Mouse (Mus musculus) cerebellum, postnatal 36 days (tissue): ENCODE measurements around the gene Zmiz1.
A peak's percentile ranks its signal among the peaks of the same experiment; 100 is the strongest.

Experiments
- DNase-seq, 2 experiments: peaks; one replicate each; pipeline ENCODE4 v3.0.0; 2021 to 2022; ENCODE audit warnings: mixed read lengths in 2 of 2

Zmiz1 gene

GRCm38 (mm10) chr14:25654401-25655197, 195.6 kb downstream of the Zmiz1 start:
- no peak for DNase-seq

GRCm38 (mm10) chr14:25660661-25661060, 201.7 kb downstream of the Zmiz1 start:
- peak; percentile 40 to 57 for DNase-seq

DNA sequence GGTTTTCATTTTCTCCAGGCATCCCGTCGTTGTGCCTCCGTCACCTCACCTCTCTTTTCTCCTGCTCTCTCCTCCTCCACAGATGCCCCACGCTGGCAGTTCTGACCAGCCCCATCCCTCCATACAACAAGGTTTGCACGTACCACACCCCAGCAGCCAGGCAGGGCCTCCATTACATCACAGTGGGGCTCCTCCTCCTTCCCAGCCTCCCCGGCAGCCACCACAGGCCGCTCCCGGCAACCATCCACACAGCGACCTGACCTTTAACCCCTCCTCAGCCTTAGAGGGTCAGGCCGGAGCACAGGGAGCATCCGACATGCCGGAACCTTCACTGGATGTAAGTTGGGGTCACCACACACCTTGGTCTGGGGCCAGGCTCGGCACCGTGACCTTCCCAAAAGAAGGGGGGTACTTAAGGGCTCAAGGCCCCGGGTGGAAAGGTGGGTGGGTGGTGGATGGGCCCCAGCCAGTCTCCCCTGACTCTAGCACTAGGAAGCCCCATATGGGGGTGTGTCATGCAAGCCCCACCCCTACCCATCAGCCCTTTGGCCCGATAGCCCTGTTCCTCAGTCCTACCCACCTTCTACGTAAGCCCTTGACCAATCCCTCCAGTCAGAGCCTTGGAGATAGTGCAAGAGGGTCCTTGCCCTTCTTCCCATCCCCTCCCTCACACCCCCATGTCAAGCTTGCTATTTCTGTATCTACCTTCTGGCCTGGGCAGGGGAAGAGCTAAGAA, 202.4 kb downstream of the Zmiz1 start:
- no peak for DNase-seq

- DNase-seq: no peak
Measured at GRCm38 (mm10) chr14:25663649-25664309, 204.8 kb downstream of the Zmiz1 start.

DNA sequence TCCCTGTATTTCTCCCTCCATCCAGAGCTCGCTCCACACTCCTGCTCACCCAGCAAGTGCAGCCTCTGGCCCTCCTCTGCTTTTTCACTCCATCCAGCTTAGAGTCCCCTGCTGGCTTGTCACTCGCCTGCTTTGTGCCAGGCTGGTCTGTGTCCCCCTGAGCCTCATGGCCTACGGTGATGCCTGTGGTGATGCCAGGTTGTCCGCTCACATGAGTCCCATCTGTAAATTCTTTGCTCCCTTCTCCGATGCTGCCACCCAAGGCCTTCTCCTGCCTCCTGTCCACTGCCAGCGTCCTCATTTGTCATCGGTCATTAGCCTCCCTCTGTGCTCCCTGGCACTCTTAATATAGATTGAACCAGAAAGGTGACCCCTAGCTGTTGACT, 205.3 kb downstream of the Zmiz1 start:
- no peak for DNase-seq

DNA sequence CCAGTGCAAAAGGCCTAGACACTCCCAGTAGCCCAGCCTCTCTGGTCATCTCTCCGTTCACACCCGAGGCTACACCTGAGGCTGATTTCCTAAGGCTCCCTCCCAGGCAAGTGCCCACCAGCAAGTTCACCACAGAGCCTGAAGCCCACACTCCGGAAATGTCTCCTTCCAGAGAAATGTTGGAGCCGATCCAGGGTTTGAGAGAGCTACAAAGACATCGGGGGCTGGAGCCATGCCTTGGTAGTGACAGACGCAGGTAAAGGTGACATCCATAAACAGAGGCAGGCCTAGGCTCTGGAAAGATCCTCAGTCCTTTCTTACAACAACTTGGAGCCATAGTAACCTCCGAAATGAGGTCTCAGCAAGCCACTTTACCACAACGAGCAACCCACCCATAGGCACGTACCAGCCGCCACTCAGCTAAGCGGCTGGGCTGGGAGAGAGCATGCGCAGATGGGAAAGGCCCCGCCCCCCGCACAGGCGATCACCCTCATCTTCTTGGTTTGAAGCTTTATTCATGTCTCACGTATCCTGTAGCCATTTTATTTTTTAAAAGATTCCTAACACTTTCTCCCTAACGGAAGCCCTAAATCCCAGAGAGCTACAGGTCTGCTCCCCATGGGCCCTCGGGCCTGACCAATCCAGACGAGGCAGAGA, 206.5 kb downstream of the Zmiz1 start:
- DNase-seq: no peak

DNA sequence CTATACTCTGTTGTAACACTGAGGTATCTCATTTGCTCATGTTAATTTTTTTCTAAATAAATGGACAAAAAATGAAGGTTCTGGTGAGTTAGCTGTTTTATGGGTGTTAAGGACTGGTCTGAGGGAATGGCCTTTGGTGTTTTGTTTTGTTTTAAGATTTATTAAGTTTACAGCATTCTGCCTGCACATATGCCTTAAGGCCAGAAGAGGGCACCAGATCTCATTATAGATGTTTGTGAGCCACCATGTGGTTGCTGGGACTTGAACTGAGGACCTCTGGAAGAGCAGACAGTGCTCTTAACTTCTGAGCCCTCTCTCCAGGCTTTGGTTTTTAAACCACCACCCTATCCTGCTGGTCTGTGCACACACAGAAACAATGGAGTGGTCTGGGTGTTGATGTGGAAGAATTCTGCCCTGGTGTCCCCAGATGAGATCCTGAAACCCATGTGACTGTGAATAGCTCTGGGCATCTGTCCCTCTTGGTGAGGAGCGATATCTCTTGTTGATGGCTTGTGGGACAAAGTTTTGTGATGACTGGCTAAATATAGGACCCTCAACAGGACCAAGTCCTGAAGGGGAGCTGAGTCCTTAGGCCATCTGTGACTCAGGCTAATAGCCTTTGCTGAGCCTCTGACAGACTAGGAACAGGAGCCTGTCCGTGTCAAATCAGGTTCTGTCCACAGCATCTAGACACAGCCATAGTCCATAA, 207.8 kb downstream of the Zmiz1 start:
- no peak for DNase-seq

DNA sequence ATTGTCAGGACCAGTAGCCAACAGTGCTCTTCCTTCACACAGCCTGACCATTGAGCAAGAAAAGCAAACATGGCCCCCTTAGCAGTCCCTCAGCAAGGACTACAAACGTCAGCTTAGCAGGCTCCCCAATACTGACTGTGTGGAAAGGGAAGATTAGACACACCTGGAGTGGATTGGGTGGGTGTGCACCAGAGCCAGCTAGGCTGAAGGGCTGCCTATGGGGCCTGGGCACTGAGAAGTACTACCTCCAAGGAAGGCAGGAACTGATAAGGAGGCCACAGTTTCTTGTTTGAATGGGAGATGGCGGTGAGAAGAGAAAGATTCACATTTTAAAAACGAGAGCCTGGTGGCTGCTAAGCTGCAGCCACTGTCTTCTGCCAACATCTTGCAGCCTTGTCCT, 208.6 kb downstream of the Zmiz1 start:
- DNase-seq: no peak

- no peak for DNase-seq
Measured at GRCm38 (mm10) chr14:25679625-25680024, 220.6 kb downstream of the Zmiz1 start.

- DNase-seq: no peak
Measured at GRCm38 (mm10) chr14:25682020-25682419, 223.0 kb downstream of the Zmiz1 start.

DNA sequence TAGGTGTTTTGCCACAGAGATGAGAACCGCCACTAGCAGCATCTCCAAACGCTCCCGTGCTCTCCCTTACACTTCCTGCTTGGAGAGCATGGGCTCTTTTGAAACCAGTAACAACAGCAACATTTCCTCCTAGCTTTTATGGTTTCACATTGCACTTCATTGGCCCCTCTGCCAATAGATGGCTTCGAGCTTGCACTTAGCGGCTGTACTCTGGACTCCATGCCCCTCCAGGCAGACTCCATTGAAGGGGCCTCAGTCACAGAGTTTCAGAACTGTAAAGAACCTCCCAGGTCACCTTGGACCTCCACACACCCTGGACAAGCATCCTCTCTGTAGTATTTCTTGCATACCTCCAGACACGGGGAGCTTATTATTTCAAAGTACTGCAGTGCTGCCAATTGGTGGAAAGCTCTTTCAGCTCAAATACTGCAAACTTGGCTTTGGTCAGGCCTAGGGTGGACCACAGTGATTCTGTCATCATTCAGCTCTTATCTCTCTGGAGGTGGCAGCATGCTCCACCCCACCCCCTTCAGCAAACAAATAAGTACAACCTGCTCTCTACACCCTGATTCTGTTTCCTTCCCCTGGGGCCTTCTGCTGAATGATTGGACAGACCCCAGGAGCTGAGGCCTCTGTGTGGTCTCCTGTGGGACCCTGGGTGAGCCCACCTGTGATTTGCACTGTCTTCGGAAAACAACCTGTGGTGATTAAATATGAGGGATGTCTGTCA, 227.4 kb downstream of the Zmiz1 start:
- DNase-seq: no peak

DNA sequence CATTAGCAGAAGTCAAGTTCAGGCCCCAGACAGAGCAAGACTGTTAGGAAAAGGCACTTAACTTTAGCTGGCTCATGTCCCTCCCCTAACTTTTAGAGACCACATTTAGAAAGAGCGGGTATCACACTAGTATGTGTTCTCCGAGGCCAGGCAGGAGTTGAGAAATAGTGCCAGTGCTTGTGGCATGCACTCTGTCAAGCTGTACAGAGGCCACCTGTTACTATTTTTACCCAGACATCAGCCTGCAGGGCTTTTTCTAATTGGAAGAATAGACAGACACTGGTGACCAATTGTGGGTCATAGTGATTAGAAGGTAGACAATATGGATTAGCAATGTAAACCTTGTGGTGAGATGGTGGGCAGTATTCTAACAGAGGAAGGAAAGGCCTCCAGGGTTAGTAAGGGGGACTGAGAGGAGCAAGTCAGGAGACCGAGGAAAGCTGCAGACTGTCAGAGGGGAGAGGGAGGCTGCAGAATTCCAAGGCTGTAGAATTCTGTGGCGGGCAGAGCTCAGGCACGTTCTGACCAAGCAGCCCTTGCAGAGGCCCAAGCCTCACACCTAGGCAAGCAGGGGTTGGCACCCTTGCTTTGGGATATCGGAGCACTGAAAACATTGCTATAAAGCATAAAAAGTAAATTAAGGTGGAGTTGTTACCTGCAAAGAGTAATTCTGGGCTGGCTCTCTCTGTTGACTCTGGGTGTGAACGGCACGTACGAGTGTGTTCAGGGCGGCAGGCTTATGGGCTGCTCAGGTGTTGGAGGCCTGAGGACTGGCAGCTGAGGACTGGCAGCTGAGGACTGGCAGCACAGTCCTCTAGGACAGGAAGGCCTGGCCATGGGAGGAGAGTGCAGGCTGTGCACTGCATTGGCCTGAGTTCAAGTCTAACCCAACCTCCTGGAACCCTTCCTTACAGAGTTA, 228.3 kb downstream of the Zmiz1 start:
- DNase-seq: no peak

- DNase-seq: no peak
Measured at GRCm38 (mm10) chr14:25693271-25693887, 234.4 kb downstream of the Zmiz1 start.

DNA sequence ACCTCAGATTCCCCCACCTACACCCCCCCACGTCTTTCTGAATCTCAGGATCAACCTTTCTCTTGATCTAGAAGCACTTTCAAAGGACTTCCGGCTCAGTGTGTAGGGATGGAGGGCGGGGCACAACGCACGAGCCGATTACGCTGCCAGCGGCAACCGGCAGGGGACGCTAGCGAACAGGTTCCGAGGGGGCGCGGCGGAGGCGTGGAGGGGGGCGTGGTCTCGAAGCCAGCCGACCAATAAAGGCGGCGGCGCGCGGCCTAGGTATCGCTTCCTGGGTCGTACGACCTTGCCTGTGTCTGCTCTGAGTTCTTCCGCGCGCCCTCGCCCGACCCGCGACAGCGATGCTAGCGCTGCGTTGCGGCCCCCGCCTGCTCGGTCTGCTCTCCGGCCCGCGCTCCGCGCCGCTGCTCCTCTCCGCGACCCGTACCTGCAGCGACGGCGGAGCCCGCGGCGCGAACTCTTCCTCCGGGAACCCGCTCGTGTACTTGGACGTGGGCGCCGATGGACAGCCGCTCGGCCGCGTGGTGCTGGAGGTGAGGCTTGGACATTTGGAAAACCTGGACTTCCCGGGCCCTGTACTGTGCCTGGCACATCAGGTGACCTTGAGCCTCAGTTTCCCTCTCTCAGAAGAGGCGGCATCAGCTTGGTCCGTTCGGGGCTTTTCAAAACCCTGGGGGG, 235.0 kb downstream of the Zmiz1 start, which contains the start of gene Ppif:
Gene Ppif (plus strand): TSS at position 267 of the 681 bp plus-strand sequence.
- peak; percentile 96 to 97 for DNase-seq

- peak in 1 of 2 experiments; percentile 26 for DNase-seq
Measured at GRCm38 (mm10) chr14:25694569-25694897, 235.5 kb downstream of the Zmiz1 start.

- DNase-seq: no peak
Measured at GRCm38 (mm10) chr14:25695059-25695458, 236.1 kb downstream of the Zmiz1 start.

DNA sequence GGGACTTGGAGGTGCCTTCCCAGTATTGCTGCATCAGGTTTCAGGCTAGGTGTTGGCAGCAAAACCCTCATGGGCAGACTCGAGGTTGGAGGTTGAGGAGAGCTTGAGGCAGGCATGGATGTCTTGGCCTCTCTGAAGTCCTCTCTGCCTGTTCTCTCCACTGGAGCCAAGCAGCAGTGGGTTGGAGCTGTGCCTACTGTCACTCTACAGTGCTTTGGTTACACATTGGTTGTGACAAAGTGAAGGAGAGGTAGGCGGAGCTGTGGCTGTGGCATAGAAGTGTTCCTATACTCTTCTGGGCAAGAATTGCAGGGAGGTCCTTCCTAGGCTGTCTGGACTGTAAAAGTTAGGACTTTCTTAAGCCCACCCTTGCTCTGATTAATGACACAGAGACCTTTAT, 237.4 kb downstream of the Zmiz1 start:
- DNase-seq: no peak

GRCm38 (mm10) chr14:25701986-25702385, 243.0 kb downstream of the Zmiz1 start:
- DNase-seq: no peak

DNA sequence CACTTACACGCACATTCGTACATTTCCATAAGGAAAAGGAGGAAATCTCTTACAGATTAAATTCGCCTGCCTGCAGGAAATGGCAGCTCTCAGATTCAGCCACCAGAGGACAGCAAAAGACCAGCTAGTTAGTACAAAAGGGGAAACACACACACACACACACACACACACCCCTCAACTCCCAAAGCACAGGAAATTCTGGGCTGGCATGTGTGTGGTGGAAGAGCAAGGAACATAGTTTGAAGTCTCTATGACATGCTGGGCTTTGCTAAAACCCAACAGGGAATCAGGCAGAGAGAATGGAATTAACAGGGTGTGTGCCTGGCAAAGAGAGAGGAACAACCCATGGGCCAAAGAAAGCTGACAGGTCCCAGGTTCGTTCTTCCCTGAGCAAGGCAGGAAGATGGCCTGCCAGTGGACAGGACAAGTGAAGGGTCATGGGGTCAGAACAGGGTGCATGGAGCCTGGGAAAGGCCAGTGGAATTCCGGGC, 248.8 kb downstream of the Zmiz1 start:
- DNase-seq: no peak
